Mouse (Mus musculus) brain, embryonic 18.5 days (tissue): ENCODE data around the gene Hhat.

ENCODE experiments used
- DNase-seq: peaks from one replicate; pipeline ENCODE4 v3.0.0-alpha.2; 2012; ENCODE audit warnings: low read depth, low spot score

Hhat gene

DNA sequence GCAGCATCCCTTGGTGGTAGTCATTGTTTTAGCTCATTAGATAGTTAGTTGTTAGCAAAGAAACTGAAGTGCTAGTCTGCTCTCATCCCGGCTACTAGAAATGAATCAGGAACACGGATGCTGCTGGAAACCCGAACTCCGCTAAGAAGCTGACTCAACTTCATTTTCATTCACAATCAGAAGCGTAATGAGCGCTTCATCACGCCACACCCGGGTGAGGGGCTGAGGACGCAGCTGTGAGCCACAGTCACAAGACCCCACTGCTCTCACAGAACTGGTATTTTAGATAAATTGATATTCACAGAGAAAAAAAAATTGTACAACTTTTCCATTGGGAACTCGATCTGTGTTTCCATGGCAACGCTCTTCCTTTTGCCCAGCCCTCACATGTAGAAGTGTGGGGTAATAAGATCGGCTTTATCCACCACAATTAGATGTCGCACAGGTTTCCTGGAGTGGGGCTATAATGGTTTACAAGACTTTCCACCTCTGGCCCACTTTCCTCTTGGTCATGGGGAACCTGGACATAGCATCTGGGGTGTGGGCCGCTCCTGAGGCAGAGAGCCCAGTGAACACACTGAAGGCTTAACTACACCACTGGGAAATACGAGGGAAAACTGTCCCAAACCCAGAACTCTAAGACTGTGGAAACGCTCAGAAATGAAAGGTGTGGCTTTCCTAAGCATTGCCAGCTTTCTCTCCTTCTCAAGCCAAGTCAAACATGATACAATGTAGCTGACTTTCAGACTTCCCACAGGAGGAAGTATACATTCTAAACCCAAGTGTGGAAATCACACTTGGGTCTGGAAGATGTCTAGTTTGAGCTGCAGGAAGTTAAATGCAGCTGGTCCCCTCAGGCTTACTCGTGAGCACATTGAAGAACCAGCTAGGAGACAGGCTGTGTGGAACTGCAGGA, 14.3 kb upstream of the Hhat start:
- DNase-seq, result no peak

GRCm38 (mm10) chr1:192784374-192784773, 13.4 kb upstream of the Hhat start:
- no peak for DNase-seq

GRCm38 (mm10) chr1:192781256-192781655, 10.2 kb upstream of the Hhat start:
- no peak for DNase-seq

- no peak for DNase-seq
Measured at GRCm38 (mm10) chr1:192778869-192779514, 8.0 kb upstream of the Hhat start.

DNA sequence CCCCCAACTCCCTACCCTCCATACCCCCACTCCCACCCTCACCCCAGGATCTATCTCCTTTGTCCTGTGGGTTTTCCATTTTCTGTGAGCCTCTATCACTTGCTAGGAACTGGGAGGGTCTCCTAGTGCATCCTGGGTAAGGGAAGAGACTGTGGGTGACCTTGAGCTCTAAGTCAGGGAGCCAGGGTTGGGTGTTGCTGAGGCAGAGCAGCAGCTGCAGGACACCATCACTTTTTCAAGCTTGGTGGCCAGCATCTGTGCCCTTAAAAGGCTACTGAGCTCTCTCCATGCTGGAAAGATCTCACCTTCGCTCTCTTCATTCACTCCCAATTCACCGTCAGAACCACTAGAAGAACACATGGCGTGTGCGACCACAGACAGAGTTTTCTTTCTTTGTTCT, 7.2 kb upstream of the Hhat start:
- no peak for DNase-seq

- DNase-seq, result peak; percentile 52
Measured at GRCm38 (mm10) chr1:192770130-192770494, 911 bp downstream of the Hhat start.

GRCm38 (mm10) chr1:192765531-192765930, 5.5 kb downstream of the Hhat start:
- no peak for DNase-seq

DNA sequence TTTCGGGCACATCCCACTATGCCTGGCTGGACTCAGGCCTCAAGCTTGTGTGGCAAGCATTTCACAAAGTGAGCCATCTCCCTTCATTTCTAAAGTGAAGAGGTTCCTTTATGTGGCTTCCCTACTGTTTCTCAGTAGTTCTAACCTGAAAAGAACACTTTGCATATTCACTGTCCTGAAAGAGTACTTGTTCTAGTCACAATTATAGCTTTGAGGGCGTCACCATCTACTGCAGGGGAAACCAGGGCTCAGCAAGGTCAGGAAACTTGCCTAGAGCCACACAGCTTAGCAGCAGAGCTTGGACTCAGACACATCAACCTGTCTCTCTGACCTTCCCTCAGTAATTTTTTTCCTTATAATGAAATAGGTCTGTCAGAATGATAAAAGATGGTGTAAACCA, 6.5 kb downstream of the Hhat start:
- DNase-seq, result no peak

- DNase-seq, result no peak
Measured at GRCm38 (mm10) chr1:192762946-192763933, 7.8 kb downstream of the Hhat start.

- DNase-seq, result no peak
Measured at GRCm38 (mm10) chr1:192756674-192757073, 14.3 kb downstream of the Hhat start.

GRCm38 (mm10) chr1:192755685-192756606, 15.1 kb downstream of the Hhat start:
- peak; percentile 69 for DNase-seq

GRCm38 (mm10) chr1:192755246-192755645, 15.8 kb downstream of the Hhat start:
- no peak for DNase-seq

DNA sequence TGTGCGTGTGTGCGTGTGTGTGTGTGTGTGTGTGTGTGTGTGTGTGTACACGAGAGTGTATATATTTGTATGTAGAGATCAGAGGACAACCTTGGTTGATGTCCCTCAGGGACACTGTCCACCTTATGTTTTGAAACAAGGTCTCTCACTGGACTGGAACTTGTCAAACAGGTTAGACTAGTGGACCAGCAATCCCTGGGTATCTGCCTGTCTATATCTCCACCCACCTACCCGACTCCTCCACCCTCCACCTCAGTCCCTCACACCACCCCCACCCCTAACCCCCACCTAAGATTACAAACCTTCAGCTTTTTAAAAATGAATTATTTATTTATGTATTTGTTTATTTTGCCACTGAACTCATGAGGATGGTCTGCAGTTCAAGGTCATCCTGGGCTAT, 16.8 kb downstream of the Hhat start:
- DNase-seq, result no peak

- DNase-seq, result no peak
Measured at GRCm38 (mm10) chr1:192752659-192753601, 18.1 kb downstream of the Hhat start.

GRCm38 (mm10) chr1:192750042-192750437, 21.0 kb downstream of the Hhat start:
- DNase-seq, result no peak

DNA sequence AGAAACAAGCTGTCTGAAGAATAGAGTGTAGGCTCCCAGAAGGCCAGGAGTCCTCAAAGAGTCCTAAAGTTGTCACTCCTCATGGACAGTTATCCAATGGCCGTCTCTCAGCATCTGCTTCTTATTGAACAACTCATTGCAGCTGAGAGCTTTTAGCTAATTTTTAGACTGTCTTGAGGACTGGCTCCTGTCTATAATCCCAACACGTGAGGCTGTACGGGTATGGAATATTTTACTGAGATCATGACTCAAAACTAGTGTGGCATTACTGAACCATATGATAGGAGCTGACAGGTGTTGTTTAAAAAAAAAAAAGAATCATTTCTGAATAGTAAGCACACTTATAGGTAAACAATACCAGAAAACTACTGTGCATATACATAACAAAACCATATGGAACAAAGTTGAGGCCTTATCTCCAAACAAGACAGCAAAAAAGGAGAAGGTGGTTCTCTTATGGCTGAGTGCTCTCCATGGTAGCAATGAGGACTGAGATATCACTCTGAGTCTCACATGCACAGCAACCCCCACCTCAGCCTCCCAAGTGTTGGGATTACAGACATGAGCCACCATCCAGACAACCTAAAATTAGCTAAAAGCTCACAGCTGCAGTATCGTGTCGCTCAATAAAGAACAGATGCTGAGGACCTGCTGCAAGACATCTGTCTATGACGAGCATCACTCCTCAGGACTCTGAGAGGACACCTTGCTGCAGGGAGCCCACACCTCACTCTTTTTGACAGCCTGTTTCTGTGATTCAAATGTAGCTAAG, 21.6 kb downstream of the Hhat start:
- DNase-seq, result no peak

DNA sequence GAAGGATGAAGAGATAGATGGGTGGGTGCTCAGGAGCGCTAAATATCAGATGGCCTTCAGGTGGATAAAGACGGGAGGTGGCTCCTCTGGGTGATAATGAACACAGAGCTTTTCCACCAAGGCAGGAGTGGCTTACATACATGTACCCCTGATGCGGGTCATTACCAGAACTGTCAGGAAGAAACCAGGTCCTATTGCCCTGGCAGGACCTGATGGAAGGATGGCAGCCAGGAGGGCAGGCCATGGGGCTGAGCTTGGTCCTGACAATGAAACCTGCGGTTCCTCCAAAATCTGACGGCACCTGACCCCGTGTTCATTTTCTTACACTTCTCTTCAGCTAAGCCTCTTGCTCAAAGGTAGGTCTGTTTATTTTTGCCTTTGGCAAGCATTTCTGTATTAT, 24.8 kb downstream of the Hhat start:
- DNase-seq, result no peak

DNA sequence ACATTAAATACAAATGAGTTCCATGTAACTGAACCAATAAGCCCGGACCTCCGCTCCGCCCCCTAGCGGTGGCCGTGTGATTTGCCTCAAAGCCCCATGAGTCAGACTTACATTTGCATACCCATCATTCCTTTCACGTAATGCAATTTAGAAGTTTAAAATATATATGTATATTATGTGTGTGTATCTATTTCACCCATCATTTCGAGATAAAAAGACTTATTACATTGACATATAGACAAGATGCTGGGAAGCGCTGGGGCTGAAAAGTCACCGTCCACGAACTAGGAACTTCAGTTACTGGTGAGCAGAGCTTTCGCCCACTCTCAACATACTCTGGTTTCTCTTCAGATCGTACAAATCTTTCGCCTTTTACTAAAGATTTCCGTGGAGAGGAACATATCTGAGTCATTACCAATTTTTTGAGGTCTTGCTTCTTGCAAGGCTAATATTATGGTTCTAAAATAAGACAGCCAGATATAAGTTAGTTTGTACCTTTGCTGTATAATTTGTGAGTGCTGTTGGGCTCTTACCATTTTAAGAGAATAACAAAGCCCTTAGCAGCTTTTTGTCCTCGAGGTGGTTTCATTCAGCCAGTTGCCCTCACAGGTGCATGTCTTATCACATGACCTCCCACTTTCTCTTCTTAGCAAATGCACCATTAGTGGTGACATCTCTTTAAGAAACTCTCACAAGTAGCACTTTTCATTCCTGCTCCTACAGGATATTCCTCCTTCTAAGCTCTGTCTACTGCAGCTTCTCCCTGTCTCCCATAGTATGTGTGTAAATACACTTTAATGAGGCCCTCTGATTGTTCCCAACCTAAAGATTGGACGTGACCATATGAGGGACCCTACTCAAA, 25.6 kb downstream of the Hhat start:
- no peak for DNase-seq
